Mouse (Mus musculus) testis, postnatal 14 days (tissue): ENCODE results near the gene Smim27.

ENCODE experiments used
- DNase-seq: peaks from one replicate; pipeline ENCODE4 v3.0.0; 2021; ENCODE audit warnings: low spot score

The Smim27 gene

GRCm38 (mm10) chr4:40269430-40270032, at the start of gene Smim27, which contains the start of gene Topors:
Gene Smim27 (plus strand): TSS chr4:40269579.
Gene Topors (minus strand): TSS chr4:40269850.
- peak; percentile 94 for DNase-seq

GRCm38 (mm10) chr4:40220437-40220836, 48.9 kb upstream of the Smim27 start:
- DNase-seq = no peak

GRCm38 (mm10) chr4:40221004-40221760, 48.2 kb upstream of the Smim27 start:
- no peak for DNase-seq

- no peak for DNase-seq
These were observed 47.3 kb upstream of the Smim27 start for GRCm38 (mm10) chr4:40221876-40222585.

GRCm38 (mm10) chr4:40226095-40226494, 43.3 kb upstream of the Smim27 start:
- DNase-seq = no peak

GRCm38 (mm10) chr4:40227131-40227530, 42.2 kb upstream of the Smim27 start:
- no peak for DNase-seq

- no peak for DNase-seq
These were observed 41.5 kb upstream of the Smim27 start for GRCm38 (mm10) chr4:40227886-40228285.

GRCm38 (mm10) chr4:40229723-40230122, 39.7 kb upstream of the Smim27 start:
- no peak for DNase-seq

GRCm38 (mm10) chr4:40233062-40233664, 36.2 kb upstream of the Smim27 start:
- DNase-seq = no peak

- DNase-seq = no peak
These were observed 35.1 kb upstream of the Smim27 start for GRCm38 (mm10) chr4:40234256-40234655.

- no peak for DNase-seq
These were observed 32.5 kb upstream of the Smim27 start for GRCm38 (mm10) chr4:40236829-40237228.

GRCm38 (mm10) chr4:40238483-40239408, 30.6 kb upstream of the Smim27 start:
- DNase-seq = peak; percentile 39

GRCm38 (mm10) chr4:40239409-40240271, 29.7 kb upstream of the Smim27 start, which contains the start of gene Ddx58:
Gene Ddx58 (minus strand): TSS chr4:40239828.
- no peak for DNase-seq

GRCm38 (mm10) chr4:40240272-40240744, 29.1 kb upstream of the Smim27 start:
- DNase-seq = no peak

- DNase-seq = no peak
These were observed 27.5 kb upstream of the Smim27 start for GRCm38 (mm10) chr4:40241928-40242327.

GRCm38 (mm10) chr4:40243006-40243405, 26.4 kb upstream of the Smim27 start:
- DNase-seq = no peak

GRCm38 (mm10) chr4:40244035-40244434, 25.3 kb upstream of the Smim27 start:
- no peak for DNase-seq

- no peak for DNase-seq
These were observed 18.4 kb upstream of the Smim27 start for GRCm38 (mm10) chr4:40250984-40251383.

- DNase-seq = no peak
These were observed 15.6 kb upstream of the Smim27 start for GRCm38 (mm10) chr4:40253766-40254165.
